7 mouse cellular contexts compared by ENCODE assay signal in the genomic region with DNA sequence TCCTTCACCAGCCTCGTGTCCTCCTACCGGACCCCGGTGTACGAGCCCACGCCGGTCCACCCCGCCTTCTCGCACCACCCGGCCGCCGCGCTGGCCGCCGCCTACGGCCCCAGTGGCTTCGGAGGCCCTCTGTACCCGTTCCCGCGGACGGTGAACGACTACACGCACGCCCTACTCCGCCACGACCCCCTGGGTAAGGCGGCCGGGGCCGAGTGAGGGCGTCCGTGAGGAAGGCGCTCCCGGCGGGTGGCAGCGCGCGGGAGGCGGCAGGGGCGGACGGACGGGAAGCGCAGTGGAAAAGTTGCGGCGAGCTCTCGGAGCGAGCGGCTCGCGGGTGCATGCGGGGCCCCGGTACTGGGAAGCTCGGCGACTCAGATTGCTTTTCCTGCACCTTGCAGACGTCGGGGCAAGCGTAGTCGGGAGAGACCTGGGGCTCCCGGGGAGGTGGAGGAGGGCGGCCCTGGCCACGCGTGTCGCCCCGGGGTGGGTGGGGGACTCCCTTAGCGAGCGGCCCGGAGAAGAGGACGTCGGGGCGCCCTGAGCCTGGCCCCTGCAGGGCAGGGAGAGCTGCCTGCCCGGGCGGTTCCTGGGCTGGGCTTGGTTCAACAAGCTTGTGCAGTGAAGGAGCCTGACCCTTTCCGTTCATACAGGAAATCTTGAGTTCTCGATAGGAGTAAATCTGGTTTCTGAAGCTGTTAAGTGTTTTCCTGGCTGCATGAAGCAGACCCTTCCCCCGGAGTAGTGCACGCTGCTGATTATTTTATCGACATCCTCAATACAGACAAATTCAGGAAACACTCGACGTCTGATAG. TPM values are rescaled to one million over a fixed set of nuclear protein-coding genes. Genes with fewer than 3 reads are reported as not detected.
DNase-seq lines count a peak whose midpoint lies in the region; ATAC-seq and TF ChIP-seq lines count a peak whose summit lies in the region.

No protein-coding gene starts in this region.

- peak overlapping the region; percentile 83 for H3K27ac ChIP-seq in gastrocnemius, adult 2 months
- H3K27ac ChIP-seq in hindbrain, embryonic 16.5 days (ENCODE audit: low read depth, low read length): peak overlapping the region; percentile 13; the same call in 1 of the 2 replicates
- H3K27ac ChIP-seq in liver, embryonic 12.5 days: peak overlapping the region; percentile 85

- H3K4me3 ChIP-seq in G1E (ENCODE audit: low read depth, low read length): peak overlapping the region; percentile 92
- H3K4me3 ChIP-seq in gastrocnemius, adult 2 months: peak overlapping the region; percentile 74
- H3K4me3 ChIP-seq in hindbrain, embryonic 16.5 days (ENCODE audit: low read length): peak overlapping the region; percentile 43
- H3K4me3 ChIP-seq in liver, embryonic 12.5 days: peak overlapping the region; percentile 70

- WGBS in hindbrain, embryonic 16.5 days: 1% methylated on average over 75 of the region's 77 CpGs
- under 1% methylated on average over 76 of the region's 77 CpGs for WGBS in liver, embryonic 12.5 days (ENCODE audit: insufficient replicate concordance)

- peaks cover 55% of the 10 kb centered on the region for H3K36me3 ChIP-seq in G1E (replicated peaks)
- no peaks in the 10 kb centered on the region for H3K36me3 ChIP-seq in hindbrain, embryonic 16.5 days (ENCODE audit: control insufficient read depth, insufficient read depth, low read length)
- H3K36me3 ChIP-seq in liver, embryonic 12.5 days: peaks cover 10% of the 10 kb centered on the region; the same call in 1 of the 2 replicates

- peaks cover 6% of the 10 kb centered on the region; the same call in 1 of the 2 replicates for H3K9me3 ChIP-seq in G1E (replicated peaks)
- H3K9me3 ChIP-seq in hindbrain, embryonic 16.5 days (ENCODE audit: control insufficient read depth, low read length): 0 out of 2 replicates have a peak, but pooled peaks cover 2% of the 10 kb centered on the region
- no peaks in the 10 kb centered on the region for H3K9me3 ChIP-seq in liver, embryonic 12.5 days (replicated peaks)

- H3K9ac ChIP-seq in hindbrain, embryonic 16.5 days (ENCODE audit: low read depth, low read length): peak overlapping the region; percentile 28; the same call in 1 of the 2 replicates
- peak overlapping the region; percentile 80 for H3K9ac ChIP-seq in liver, embryonic 12.5 days

- DNase-seq in G1E (ENCODE audit: low spot score): peak; percentile 68
- peak; percentile 63 for DNase-seq in adrenal gland, postnatal 25 days
- peak; percentile 36 for DNase-seq in gastrocnemius, adult 2 months
- peak; percentile 18 for DNase-seq in thymus, postnatal 14 days

- peak overlapping the region; percentile 57 for H3K4me2 ChIP-seq in hindbrain, embryonic 16.5 days (ENCODE audit: low read length)
- peak overlapping the region; percentile 86 for H3K4me2 ChIP-seq in liver, embryonic 12.5 days

- intact Hi-C loops in gastrocnemius, adult 2 months (cut with DNase I): no loop called here

- H3K27me3 ChIP-seq in G1E (ENCODE audit: insufficient read depth, low read length): peaks cover 5% of the 10 kb centered on the region; the same call in 1 of the 2 replicates
- peaks cover 56% of the 10 kb centered on the region for H3K27me3 ChIP-seq in hindbrain, embryonic 16.5 days (replicated peaks; ENCODE audit: control insufficient read depth, insufficient read depth, low read length)
- peaks cover 84% of the 10 kb centered on the region for H3K27me3 ChIP-seq in liver, embryonic 12.5 days (replicated peaks)

- ATAC-seq in G1E (ENCODE audit: extremely low read depth, insufficient number of reproducible peaks, low FRiP score, poor library complexity, severe bottlenecking): peak; percentile 74
- no peak; the same call in 1 of the 2 replicates for ATAC-seq in hindbrain, embryonic 16.5 days
- ATAC-seq in liver, embryonic 12.5 days: peak; percentile 72
- ATAC-seq in monocyte, adult 5-6 weeks (replicated peaks; ENCODE audit: insufficient number of reproducible peaks, low FRiP score, low TSS enrichment, poor library complexity, severe bottlenecking): 0 out of 2 replicates have a peak, but pooled peaks have one; percentile 5

- H3K4me1 ChIP-seq in G1E (ENCODE audit: insufficient read depth, low read depth, low read length): peaks cover 51% of the 10 kb centered on the region
- H3K4me1 ChIP-seq in hindbrain, embryonic 16.5 days (ENCODE audit: control insufficient read depth, insufficient read depth, low read depth, low read length): peaks cover 11% of the 10 kb centered on the region
- H3K4me1 ChIP-seq in liver, embryonic 12.5 days: peaks cover 47% of the 10 kb centered on the region

- no peak for TF ChIP-seq CTCF in G1E (IDR thresholded peaks at IDR 0.05; ENCODE audit: low read depth, low read length)
- TF ChIP-seq CTCF in gastrocnemius, adult 2 months (IDR thresholded peaks at IDR 0.05): no peak

RNA-seq across cellular contexts. Expression of gene Hhex, which starts 0.6 kb away (rescaled TPM):
- total RNA-seq in G1E (2014; fragmentation: Nextera tagmentation) (70.5 and 74.0 TPM in 2 replicates), G1E (2017) (33.6 and 45.2 TPM in 2 replicates)
- polyA plus RNA-seq in G1E (2012): 214 and 327 TPM in 2 replicates
- total RNA-seq in adrenal gland, postnatal 25 days (2021): 27.0 and 29.7 TPM in 2 replicates
- total RNA-seq in gastrocnemius, adult 2 months (2021): 1 to 10 TPM in 1 of 2 experiments, under 1 TPM in 1; 0.84 to 1.3 TPM
- polyA plus RNA-seq in hindbrain, embryonic 16.5 days (2015; fragmentation: Nextera tagmentation; extraction: Ambion mirVana): 4.7 and 5.5 TPM in 2 replicates
- polyA plus RNA-seq in liver, embryonic 12.5 days (2016; fragmentation: Nextera tagmentation; extraction: Ambion mirVana): 38.9 and 39.8 TPM in 2 replicates
- 52.2 to 59.3 TPM (median 53.1 TPM) in 3 replicates for total RNA-seq in monocyte, adult 5-6 weeks (2017)

RNA-seq across cellular contexts. Expression of gene Kif11, which starts 59.0 kb away (rescaled TPM):
- total RNA-seq in G1E (2014; fragmentation: Nextera tagmentation): 166 and 200 TPM in 2 replicates
- total RNA-seq in G1E (2017): 156 and 177 TPM in 2 replicates
- 5.5 and 6.6 TPM in 2 replicates for polyA plus RNA-seq in G1E (2012)
- 5.1 and 5.7 TPM in 2 replicates for total RNA-seq in adrenal gland, postnatal 25 days (2021)
- total RNA-seq in gastrocnemius, adult 2 months (2021): under 1 TPM; 0.15 to 0.20 TPM
- 9.3 and 12.0 TPM in 2 replicates for polyA plus RNA-seq in hindbrain, embryonic 16.5 days (2015; fragmentation: Nextera tagmentation; extraction: Ambion mirVana)
- 69.1 and 69.8 TPM in 2 replicates for polyA plus RNA-seq in liver, embryonic 12.5 days (2016; fragmentation: Nextera tagmentation; extraction: Ambion mirVana)
- 2.0 to 4.7 TPM (median 3.8 TPM) in 3 replicates for total RNA-seq in monocyte, adult 5-6 weeks (2017)

Comparison
In these comparisons a context has a peak if more than half of its experiments do, and no peak if none do; other contexts are left out.
1. DNase-seq: peak in every context shown above with its lines; median percentile 68 in G1E; 63 in adrenal gland, postnatal 25 days; 36 in gastrocnemius, adult 2 months; 18 in thymus, postnatal 14 days.
2. H3K27ac ChIP-seq: peak in every context shown above with its lines; median percentile 85 in liver, embryonic 12.5 days; 83 in gastrocnemius, adult 2 months; 13 in hindbrain, embryonic 16.5 days.
3. RNA of gene Hhex, which starts 0.6 kb away (total RNA-seq): 33.6 to 74.0 TPM in G1E, 52.2 to 59.3 TPM in monocyte, adult 5-6 weeks and 27.0 to 29.7 TPM in adrenal gland, postnatal 25 days; 0.84 to 1.3 TPM in gastrocnemius, adult 2 months; every median in the first group is over 10 times any median in the second.
4. RNA of gene Kif11, which starts 59.0 kb away (total RNA-seq): 156 to 200 TPM in G1E; 5.1 to 5.7 TPM in adrenal gland, postnatal 25 days, 2.0 to 4.7 TPM in monocyte, adult 5-6 weeks and 0.15 to 0.20 TPM in gastrocnemius, adult 2 months; every median in the first group is over 10 times any median in the second.
5. Peak in every context shown above with its lines, with median percentiles within 50 percentile points of each other: H3K4me3 ChIP-seq.